Mouse (Mus musculus) stomach, embryonic 16.5 days (tissue): ENCODE data around the gene Ndufv1. TPM values are rescaled to one million over a fixed set of nuclear protein-coding genes. Genes with fewer than 3 reads are reported as not detected.

Experiments used
- ATAC-seq: fragments of 200-750 bp; cut with Nextera tagmentation; 2 replicates; pipeline ENCODE4 v1.8.0; 2017; ENCODE audit warnings: moderate number of reproducible peaks, moderate TSS enrichment; ENCODE audit not compliant: insufficient read depth, low FRiP score
- H3K27ac ChIP-seq: fragments of 300-500 bp; sonication (generic); 2 replicates; pipeline ENCODE4 v1.5.1; 2014; ENCODE audit warnings: low read length
- H3K27me3 ChIP-seq: fragments of 300-500 bp; sonication (generic); 2 replicates; pipeline ENCODE4 v1.6.1; 2014; ENCODE audit warnings: low read length, control low read depth, mixed read lengths; ENCODE audit not compliant: control insufficient read depth, insufficient read depth
- H3K36me3 ChIP-seq: fragments of 300-500 bp; sonication (generic); 2 replicates; pipeline ENCODE4 v1.6.1; 2014; ENCODE audit warnings: low read length; ENCODE audit not compliant: control insufficient read depth, insufficient read depth
- H3K4me1 ChIP-seq: fragments of 300-500 bp; sonication (generic); 2 replicates; pipeline ENCODE4 v1.6.1; 2014; ENCODE audit warnings: low read length, control low read depth, mixed read lengths; ENCODE audit not compliant: control insufficient read depth, insufficient read depth
- H3K4me2 ChIP-seq: fragments of 300-500 bp; sonication (generic); 2 replicates; pipeline ENCODE4 v1.6.1; 2014; ENCODE audit warnings: low read depth, low read length, mixed read lengths
- H3K4me3 ChIP-seq: fragments of 300-500 bp; sonication (generic); replicated peaks from 2 replicates; pipeline ENCODE4 v1.5.1; 2014; ENCODE audit warnings: mild to moderate bottlenecking, low read length
- H3K9ac ChIP-seq: fragments of 300-500 bp; sonication (generic); 2 replicates; pipeline ENCODE4 v1.6.1; 2014; ENCODE audit warnings: low read length
- H3K9me3 ChIP-seq: fragments of 300-500 bp; sonication (generic); replicated peaks from 2 replicates; pipeline ENCODE4 v1.6.1; 2016; ENCODE audit warnings: low read length, control low read depth; ENCODE audit not compliant: control insufficient read depth
- WGBS: fragments of 180-500 bp; shearing (Covaris S2); extraction: QIAGEN DNeasy Blood & Tissue Kit; methylation state at CpG from one replicate; pipeline ENCODE4 v1.1.7; 2014; 5-methylcytosine and 5-hydroxymethylcytosine counted together
- polyA plus RNA-seq: library from polyadenylated mRNA; unstranded; fragments of >200 nt; fragmentation: Nextera tagmentation; extraction: Ambion mirVana; gene quantifications from 2 replicates; pipeline ENCODE4 v1.2.1, GENCODE M21; 2015

Ndufv1 gene
- polyA plus RNA-seq, 1 experiment from 2014 or later: 223 TPM

DNA sequence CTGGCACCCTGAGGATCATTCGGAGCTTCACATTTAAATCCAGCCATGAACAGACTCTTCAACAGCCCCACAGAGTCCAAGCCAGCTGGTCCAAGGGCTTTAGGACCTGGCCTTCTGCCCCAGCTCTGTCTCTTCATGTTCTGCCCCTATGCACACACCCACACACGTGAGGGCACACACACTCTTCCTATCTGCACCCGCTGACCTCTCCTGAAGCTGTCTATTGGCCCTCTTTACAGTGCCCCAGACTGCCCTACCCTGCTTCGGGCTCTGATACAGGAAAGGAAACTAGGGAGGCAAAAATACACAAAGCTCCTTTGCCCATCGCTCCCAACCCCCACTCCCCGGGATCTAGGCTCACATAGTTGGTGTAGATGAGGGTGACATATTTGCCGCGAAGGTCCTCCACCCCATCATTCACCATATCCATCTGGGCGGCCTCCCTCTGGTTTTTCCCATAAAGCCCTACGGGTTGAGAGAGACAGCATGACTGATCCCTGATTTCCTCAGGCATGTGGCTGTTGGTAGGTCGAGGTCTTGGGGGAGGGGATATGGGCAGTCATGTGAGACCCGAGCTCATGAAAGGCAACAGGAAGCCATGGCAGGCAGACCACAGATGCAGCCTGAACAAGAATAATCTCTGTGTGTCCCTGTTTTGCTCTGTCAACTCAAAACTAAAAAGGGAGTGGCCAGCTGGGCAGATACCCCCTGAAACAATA is 23.9 kb upstream of the Ndufv1 start:
- ATAC-seq: peak; percentile 61; the same call in 1 of the 2 replicates
- Histone ChIP-seq H3K9ac (peak overlapping the region; percentile 52), H3K4me2 (peak overlapping the region; percentile 49)

DNA sequence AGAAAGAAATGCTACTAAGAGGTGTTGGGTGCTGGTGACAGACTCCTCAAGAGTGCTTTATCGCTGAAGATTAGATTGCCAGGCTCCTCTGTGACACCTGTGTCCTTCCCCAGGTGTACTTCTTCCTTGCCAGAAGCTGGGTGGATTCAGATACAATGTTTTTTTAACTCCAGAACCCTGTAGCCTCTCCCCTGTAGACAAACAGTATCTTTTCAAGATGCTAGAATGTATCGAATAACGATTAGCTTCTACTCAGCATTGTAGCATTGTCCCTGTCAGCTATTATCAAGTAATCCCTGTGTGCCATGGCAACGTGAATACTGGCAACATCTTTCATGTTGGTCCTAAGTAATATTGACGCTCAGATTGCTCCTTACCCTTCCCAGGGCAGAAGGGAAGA is 21.1 kb upstream of the Ndufv1 start:
- ATAC-seq: no peak
- no peaks in the 10 kb centered on the region; the same call in 1 of the 2 replicates for H3K36me3 ChIP-seq
- no peak overlapping the region for H3K4me2 ChIP-seq
- no peaks in the 10 kb centered on the region for H3K9me3 ChIP-seq
- H3K27me3 ChIP-seq: no peaks in the 10 kb centered on the region
- H3K4me1 ChIP-seq: peaks cover 12% of the 10 kb centered on the region
- no peak overlapping the region for H3K9ac ChIP-seq
- no peak overlapping the region for H3K4me3 ChIP-seq
- H3K27ac ChIP-seq: peak overlapping the region; percentile 21; the same call in 1 of the 2 replicates
- WGBS: 49% methylated on average over 5 of the region's 5 CpGs

More for the DNA sequence above, 23.9 kb upstream of the Ndufv1 start:
- H3K27me3 ChIP-seq: no peaks in the 10 kb centered on the region
- no peaks in the 10 kb centered on the region; the same call in 1 of the 2 replicates for H3K36me3 ChIP-seq
- H3K4me3 ChIP-seq: peak overlapping the region; percentile 30
- WGBS: 54% methylated on average over 12 of the region's 12 CpGs
- peaks cover 12% of the 10 kb centered on the region for H3K4me1 ChIP-seq
- H3K27ac ChIP-seq: peak overlapping the region; percentile 23; the same call in 1 of the 2 replicates
- no peaks in the 10 kb centered on the region for H3K9me3 ChIP-seq

DNA sequence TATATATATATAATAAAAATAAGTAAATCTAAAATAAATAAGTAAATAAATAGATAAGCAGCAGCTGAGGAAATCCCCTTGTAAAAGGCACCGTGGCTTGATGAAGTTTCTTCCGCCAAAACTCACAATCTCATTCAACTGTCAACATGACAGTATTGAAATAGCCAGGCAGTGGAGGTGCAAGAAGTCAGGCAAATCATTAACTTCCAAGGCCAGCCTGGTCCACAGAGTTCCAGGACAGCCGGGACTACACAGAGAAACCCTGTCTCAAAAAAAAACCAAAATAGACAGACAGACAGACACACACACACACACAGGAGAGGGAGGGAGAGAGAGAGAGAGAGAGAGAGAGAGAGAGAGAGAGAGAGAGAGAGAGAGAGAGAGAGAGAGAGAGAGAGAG is 20.7 kb upstream of the Ndufv1 start:
- Histone ChIP-seq H3K9ac (no peak overlapping the region), H3K4me3 (no peak overlapping the region), H3K9me3 (no peaks in the 10 kb centered on the region), H3K27ac (no peak overlapping the region), H3K27me3 (no peaks in the 10 kb centered on the region), H3K36me3 (no peaks in the 10 kb centered on the region; the same call in 1 of the 2 replicates), H3K4me2 (no peak overlapping the region), H3K4me1 (peaks cover 12% of the 10 kb centered on the region)
- no peak for ATAC-seq
- whole genome bisulfite sequencing: 49% methylated on average over 3 of the region's 3 CpGs

DNA sequence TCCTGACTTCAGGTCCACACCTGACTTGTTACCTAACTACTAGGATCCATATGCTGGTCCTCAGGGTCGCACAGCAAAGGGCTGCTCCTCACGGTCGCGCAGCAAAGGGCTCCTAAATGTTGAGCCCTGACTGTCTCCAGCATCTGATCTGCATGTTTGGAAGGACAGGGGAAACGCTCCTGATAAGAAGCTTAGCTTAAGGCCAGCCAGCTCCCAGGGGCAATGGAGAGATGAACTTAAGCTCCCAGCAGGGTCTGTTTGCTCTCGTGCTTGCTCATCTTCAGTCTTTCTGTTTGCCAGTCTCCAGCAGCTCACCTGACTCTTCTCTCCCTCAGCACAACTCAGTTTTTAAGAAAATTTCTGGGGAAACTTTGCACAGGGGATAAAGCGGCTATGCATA is 20.1 kb upstream of the Ndufv1 start:
- Histone ChIP-seq H3K4me2 (no peak overlapping the region), H3K36me3 (no peaks in the 10 kb centered on the region; the same call in 1 of the 2 replicates), H3K9ac (no peak overlapping the region), H3K27me3 (no peaks in the 10 kb centered on the region), H3K27ac (no peak overlapping the region), H3K4me1 (peaks cover 12% of the 10 kb centered on the region), H3K9me3 (no peaks in the 10 kb centered on the region), H3K4me3 (no peak overlapping the region)
- no peak for ATAC-seq
- 63% methylated on average over 7 of the region's 7 CpGs for WGBS

DNA sequence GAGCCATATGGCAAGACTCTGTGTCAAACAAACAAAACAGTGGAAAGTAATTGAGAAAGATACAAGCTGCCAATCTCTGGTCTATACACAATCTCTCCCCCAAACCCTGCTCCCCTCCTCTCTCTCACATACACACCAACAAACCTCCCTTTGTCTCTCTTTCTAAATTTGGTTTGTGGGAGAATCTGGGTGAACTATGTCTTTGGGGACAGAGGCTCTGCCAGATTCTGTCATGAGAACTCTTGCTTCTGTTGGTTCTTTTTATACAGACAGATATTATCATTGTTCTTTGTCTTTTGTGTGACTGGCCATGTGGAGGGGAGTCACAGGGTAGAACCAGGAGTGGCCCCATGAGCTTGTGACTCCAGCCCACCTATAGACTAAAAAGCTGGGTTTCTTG is 15.0 kb upstream of the Ndufv1 start:
- H3K9me3 ChIP-seq: no peaks in the 10 kb centered on the region; the same call in 1 of the 2 replicates
- H3K36me3 ChIP-seq: no peaks in the 10 kb centered on the region
- no peaks in the 10 kb centered on the region for H3K27me3 ChIP-seq
- no peak overlapping the region for H3K4me3 ChIP-seq
- no peak overlapping the region for H3K9ac ChIP-seq
- no peak for ATAC-seq
- H3K4me2 ChIP-seq: no peak overlapping the region
- no peak overlapping the region for H3K27ac ChIP-seq
- H3K4me1 ChIP-seq: no peaks in the 10 kb centered on the region

DNA sequence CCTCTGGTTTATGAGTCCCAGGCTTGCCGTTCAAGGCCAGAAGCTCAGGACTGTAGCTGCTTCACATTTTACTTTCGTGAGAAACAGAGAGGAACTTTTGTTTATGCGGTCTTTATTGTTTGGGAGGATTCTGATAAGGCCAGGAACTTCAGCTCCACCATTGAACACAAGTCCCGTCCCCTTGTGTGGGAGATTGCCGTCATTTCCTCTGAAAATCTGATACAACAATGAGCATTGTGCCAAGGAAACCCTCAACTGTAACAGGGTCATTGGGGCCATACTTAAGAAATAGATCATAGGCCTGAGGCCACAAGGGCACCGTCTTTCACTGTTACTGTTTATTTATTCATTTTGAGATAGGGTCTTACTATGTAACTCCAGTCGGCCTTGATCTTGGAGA is 10.6 kb upstream of the Ndufv1 start:
- Histone ChIP-seq H3K4me2 (no peak overlapping the region), H3K36me3 (no peaks in the 10 kb centered on the region), H3K9me3 (no peaks in the 10 kb centered on the region; the same call in 1 of the 2 replicates), H3K4me3 (no peak overlapping the region), H3K4me1 (peaks cover 6% of the 10 kb centered on the region), H3K27ac (no peak overlapping the region), H3K27me3 (no peaks in the 10 kb centered on the region), H3K9ac (no peak overlapping the region)
- 62% methylated on average over 7 of the region's 7 CpGs for WGBS
- no peak for ATAC-seq

DNA sequence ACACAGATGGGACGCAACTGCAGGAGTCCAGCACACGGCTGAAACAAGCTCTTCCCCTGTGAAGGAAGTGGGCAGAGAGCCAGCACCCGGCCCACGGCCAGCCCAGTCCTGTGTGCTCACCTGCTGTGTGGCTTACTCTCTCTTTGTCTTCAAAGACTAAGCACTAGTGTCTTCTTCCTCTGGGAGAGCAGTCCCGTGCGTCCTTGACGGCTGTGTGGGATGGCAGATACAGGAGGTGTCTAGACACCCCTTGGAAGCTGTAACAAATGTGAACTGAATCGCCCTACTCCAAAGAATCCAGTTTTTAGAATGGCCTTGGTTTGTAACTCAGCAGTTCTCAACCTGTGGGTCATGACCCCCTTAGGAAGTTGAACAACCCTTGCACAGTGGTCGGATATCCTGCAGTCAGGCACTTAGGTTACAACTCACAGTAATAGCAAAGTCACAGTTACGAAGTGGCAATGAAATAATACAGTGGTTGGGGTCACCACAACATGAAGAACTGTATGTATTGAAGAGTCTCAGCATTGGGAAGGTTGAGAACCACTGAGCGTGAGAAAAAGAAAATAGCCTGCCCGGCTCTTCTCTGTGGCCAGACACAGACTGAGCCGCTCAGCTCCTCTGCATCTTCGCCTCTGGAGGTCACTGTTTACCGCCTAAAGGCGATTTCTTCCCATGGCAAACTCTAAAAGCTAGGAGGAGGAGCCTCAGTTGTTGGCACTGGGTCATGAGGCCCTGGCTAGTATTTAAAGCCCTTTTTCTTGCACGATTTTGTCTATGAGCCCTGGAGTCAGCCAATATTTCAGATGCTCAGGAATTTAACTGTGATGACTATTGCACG is 6.4 kb upstream of the Ndufv1 start:
- peak; percentile 90 for ATAC-seq
- H3K9me3 ChIP-seq: no peaks in the 10 kb centered on the region
- peak overlapping the region; percentile 59 for H3K9ac ChIP-seq
- H3K4me2 ChIP-seq: no peak overlapping the region
- H3K27ac ChIP-seq: peak overlapping the region; percentile 22; the same call in 1 of the 2 replicates
- no peak overlapping the region for H3K4me3 ChIP-seq
- no peaks in the 10 kb centered on the region for H3K36me3 ChIP-seq
- no peaks in the 10 kb centered on the region for H3K27me3 ChIP-seq
- peaks cover 6% of the 10 kb centered on the region for H3K4me1 ChIP-seq
- WGBS: 27% methylated on average over 18 of the region's 18 CpGs

DNA sequence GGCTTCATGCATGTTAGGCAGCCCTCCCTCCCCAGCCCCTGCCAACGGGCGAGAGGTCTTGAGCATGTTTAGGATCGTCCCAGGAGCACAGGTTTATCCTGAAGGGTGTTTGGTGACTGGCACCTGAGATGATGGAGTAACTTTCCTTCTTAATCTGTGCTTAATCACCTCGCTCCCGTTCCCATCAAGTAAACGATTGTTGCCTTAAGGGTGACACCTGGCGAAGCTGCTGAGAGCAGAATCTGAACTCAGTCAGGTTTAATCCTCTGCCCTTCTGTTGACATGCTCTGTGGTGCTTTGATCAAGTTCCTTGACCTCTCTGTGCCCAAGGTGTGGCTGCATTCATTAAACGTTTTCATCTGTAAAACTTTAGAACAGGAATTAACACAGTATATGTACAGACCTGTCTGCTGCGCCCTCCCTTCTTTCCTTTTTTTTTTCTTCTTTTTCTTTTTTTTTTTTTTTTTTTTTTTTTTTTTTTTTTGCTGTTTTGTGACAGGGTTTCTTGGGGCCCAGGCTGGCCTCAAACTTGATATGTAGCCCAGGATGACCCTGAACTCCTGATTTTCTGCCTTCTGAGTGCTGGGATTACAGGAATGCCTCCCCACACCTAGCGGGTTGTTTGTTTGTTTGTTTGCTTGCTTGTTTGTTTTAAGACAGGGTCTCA is 5.4 kb upstream of the Ndufv1 start:
- H3K27me3 ChIP-seq: no peaks in the 10 kb centered on the region
- 46% methylated on average over 10 of the region's 10 CpGs for WGBS
- no peaks in the 10 kb centered on the region for H3K9me3 ChIP-seq
- H3K4me3 ChIP-seq: no peak overlapping the region
- H3K27ac ChIP-seq: no peak overlapping the region; the same call in 1 of the 2 replicates
- H3K9ac ChIP-seq: no peak overlapping the region
- no peak overlapping the region for H3K4me2 ChIP-seq
- peaks cover 7% of the 10 kb centered on the region for H3K4me1 ChIP-seq
- no peaks in the 10 kb centered on the region for H3K36me3 ChIP-seq
- ATAC-seq: no peak
